Mouse (Mus musculus): Measurements from ENCODE around the gene Polr2i.
A peak's percentile ranks its signal among the peaks of the same experiment; 100 is the strongest.
"Not testable (repeated sequence)": the region's sequence is repeated elsewhere in the genome, so short reads cannot be mapped to it uniquely, and the experiment has no call there.

Polr2i gene

DNA sequence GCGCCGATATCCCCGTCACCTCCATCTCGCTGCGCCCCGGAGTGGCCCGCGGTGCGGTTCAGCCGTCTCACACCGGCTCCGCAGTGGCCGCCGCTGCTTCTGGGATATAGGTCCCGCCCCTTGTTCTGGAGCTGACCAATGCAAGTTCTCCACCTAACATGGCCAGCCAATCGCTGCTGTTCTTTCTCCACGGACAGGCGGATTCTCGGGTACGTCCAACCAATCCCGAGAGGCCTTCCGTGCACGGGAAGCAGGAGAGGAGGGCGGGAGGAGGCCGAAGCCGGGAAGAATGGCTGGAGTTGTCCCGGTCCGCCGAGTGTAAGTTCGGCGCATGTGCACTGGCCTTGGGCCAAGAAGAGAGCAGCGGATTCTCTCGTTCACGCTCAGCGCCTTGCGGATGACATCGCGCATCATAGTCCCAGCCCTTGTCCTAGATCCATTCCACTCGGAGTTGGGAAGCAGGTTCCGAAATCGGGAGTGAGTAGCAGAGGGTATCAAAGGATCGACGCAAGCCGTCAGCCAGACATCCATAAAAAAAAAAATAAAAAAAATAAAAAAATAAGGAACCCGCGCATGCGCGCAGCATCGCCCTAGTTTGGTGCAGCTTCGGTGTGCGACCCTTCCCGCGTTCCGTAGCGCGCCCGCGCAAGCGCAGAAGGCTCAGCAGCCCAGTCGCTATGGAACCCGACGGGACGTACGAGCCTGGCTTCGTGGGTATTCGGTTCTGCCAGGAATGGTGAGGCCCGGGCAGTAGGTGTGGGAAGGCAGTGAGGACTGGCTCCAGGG, at the start of gene Polr2i, which contains the start of gene Tbcb:
Polr2i (plus strand) TSS at position 280 of the 786 bp plus-strand sequence.
Tbcb (minus strand) TSS at position 604 of the 786 bp plus-strand sequence.
- DNase-seq (ENCODE audit: inconsistent ontology term): peak; percentile 99

- DNase-seq (ENCODE audit: inconsistent ontology term): not testable (repeated sequence)
Observed at GRCm38 (mm10) chr7:30183189-30183588, 48.6 kb upstream of the Polr2i start.

DNA sequence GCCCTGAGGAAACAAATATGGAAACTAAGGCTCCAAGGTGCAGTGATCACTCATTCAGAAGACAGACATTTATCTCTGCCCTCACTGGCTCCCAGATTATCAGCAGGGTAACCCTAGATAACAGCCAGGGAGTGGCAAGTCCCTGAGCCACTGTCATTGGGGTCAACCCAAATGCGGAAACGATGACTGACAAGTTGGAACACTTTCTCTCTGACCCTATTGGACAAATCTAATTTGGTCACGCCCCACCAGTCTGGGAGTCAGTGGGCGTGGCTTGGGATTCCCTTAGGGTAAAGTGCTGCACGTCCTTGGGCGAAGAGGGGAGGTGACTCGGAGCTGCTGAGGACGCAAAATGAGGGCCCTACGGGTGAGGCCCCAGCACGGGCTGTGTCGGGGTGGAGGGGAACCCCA, 47.9 kb upstream of the Polr2i start, which contains the start of gene Cox7a1:
Cox7a1 (plus strand) TSS at position 266 of the 411 bp plus-strand sequence.
- DNase-seq (ENCODE audit: inconsistent ontology term): peak; percentile 94

DNA sequence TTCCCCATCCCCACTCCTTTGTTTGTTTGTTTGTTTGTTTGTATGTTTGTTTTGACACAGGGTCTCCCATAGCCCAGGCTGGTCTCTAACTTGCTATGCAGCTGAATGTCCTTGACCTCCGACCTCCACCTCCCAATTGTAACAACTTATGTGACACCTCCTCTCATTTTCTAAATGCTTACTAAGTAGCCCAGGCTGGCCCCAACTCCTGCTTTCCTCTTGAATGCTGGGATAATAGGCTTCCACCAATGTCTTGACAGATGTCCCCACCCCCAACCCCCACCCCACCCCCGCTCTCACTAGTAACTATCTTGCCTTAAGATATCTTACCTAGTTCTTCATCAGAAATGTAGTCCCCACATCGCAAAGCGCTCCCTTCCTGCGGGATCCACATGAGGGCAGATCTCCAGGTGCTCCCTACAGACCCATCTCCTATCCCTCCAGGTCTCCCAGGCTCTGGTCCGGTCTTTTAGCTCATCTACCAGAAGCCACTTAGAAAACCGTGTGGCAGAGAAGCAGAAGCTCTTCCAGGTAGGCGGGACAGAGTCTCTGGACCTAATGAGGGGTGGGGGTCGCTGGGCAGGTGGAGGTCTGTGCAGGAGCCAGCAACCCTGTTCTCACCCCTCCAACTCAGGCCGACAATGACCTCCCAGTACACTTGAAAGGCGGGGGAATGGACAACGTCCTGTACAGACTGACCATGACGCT, 47.0 kb upstream of the Polr2i start:
- no peak for DNase-seq (ENCODE audit: inconsistent ontology term)

GRCm38 (mm10) chr7:30188344-30189115, 43.2 kb upstream of the Polr2i start:
- DNase-seq (ENCODE audit: inconsistent ontology term): no peak

DNA sequence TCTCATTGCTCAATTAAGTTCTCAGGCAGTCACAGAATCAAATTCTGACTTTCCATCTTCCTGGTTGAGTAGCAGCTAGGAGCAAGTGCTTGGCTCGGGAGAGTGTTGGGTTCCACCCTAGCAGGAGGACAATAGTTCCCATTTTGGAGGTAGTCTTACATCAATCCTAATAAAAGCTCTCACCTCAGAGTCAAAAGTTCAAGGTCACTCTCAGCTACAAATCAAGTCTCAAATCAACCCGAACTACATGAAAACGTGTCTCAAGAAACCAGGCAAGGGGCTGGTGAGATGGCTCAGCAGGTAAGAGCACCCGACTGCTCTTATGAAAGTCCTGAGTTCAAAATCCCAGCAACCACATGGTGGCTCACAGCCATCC, 42.6 kb upstream of the Polr2i start:
- DNase-seq (ENCODE audit: inconsistent ontology term): no peak

DNA sequence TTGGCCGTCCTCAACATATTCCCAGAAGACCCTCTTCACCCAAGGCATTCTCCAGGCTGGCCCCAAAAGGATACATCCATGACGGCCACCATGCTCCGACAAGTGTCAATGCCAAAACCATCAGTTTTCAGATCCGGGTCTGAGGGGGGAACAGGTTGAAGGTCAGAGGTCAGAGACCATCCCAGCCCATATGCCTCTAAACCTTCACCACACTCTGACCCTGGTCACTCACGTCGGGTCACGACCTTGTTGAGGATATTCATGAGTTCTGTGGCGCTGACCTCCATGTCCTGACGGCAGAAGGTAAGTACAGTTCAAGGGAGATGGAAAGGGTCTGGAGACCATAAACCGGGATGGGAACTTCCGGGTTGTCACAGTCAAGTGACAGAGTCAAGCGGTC, 39.7 kb upstream of the Polr2i start:
- DNase-seq (ENCODE audit: inconsistent ontology term): no peak

DNA sequence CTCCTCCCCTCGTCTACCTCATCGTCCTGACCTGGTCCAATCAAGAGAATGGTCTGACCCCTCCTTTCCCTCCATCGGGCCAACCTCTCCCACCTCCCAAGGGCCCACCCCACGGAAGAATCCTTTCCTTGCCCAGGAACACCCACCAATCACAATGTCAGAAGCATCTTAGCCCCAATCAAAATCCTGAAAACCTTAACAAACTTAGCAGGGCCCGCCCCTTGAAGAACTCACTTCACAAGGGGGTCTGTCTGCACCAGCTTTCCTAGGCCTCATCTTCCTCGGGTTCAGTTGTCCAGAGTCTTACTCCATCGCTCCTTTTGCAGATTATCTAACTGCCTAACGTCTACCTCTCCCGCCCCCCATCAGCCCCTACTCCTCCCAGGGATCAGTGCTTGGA, 38.7 kb upstream of the Polr2i start:
- DNase-seq (ENCODE audit: inconsistent ontology term): peak; percentile 35

DNA sequence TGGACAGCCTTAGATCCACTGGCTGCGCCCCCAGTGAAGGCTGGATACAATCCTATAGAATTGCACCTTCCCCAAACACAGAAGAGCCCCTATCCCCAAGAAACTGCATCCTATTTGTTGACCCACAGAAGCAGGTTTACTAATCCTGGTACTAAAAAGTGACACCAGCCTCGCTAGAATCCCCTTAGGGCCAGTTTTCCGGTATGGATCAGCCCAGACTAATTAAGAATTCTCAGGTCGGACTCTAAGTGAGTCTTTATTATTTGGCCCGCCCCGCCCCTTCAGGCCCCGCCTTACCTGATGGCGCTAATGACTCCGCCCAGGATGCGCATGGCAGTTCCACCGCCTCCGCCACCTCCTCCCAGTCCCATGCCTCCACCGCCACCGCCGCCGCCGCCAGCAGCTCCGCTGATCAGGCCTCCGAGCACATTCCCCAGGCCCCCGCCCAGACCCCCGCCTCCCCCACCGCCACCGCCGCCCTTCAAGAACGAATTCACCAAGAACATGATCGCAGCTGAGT, 38.1 kb upstream of the Polr2i start:
- peak; percentile 87 for DNase-seq (ENCODE audit: inconsistent ontology term)

- DNase-seq (ENCODE audit: inconsistent ontology term): no peak
Observed at GRCm38 (mm10) chr7:30194101-30194831, 37.5 kb upstream of the Polr2i start.

GRCm38 (mm10) chr7:30194884-30195283, 36.9 kb upstream of the Polr2i start:
- DNase-seq (ENCODE audit: inconsistent ontology term): peak; percentile 96

DNA sequence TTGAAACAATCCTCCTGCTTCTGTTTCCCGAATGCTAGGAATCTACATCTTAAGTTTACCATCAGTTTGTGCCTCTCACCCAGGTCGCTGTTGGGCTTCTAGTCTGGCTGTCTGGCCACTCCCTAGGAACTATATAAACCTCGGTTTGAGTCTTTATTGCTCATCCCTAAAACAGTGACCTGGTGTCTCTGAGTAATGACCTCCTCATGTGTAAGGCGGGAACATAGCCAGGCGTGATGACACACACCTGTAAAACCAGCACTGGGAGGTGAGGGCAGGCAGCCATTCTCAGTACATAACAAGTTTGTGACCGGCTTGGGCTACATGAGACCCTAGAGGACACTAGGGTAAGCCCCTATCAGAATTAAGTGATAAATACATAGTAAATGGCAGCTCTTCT, 36.3 kb upstream of the Polr2i start:
- DNase-seq (ENCODE audit: inconsistent ontology term): no peak

- peak; percentile 72 for DNase-seq (ENCODE audit: inconsistent ontology term)
Observed at GRCm38 (mm10) chr7:30196171-30196570, 35.6 kb upstream of the Polr2i start.

GRCm38 (mm10) chr7:30197592-30198129, 34.1 kb upstream of the Polr2i start:
- DNase-seq (ENCODE audit: inconsistent ontology term): no peak

DNA sequence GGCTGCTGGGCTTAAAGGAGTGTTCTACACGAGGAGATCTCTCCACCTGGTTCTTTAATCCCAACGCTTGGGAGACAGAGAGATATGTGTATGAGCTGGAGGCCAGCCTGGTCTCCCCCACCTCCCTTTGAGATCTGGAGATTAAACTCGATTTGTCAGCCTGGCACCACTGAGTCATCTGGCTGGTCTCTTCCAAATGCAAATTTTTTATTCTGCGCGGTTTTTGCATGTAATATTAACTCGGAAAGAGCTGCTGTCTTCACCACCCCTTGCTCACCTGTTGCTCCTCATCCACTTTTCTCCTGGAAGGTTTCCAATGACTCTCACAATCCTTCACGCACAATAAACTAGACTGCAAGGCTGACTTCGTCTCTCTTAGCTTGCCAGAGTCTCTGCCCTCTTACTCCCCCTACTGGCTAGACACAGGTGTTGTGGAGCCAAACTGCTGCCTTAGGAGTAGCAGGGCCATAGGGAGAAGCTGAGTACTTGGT, 33.2 kb upstream of the Polr2i start, which contains the start of gene Capns1:
Capns1 (minus strand) TSS at position 331 of the 491 bp plus-strand sequence.
- DNase-seq (ENCODE audit: inconsistent ontology term): peak; percentile 87

- DNase-seq (ENCODE audit: inconsistent ontology term): no peak
Observed at GRCm38 (mm10) chr7:30199498-30200139, 32.1 kb upstream of the Polr2i start.

GRCm38 (mm10) chr7:30200200-30200599, 31.5 kb upstream of the Polr2i start:
- no peak for DNase-seq (ENCODE audit: inconsistent ontology term)

GRCm38 (mm10) chr7:30200661-30201060, 31.1 kb upstream of the Polr2i start:
- not testable (repeated sequence) for DNase-seq (ENCODE audit: inconsistent ontology term)

DNA sequence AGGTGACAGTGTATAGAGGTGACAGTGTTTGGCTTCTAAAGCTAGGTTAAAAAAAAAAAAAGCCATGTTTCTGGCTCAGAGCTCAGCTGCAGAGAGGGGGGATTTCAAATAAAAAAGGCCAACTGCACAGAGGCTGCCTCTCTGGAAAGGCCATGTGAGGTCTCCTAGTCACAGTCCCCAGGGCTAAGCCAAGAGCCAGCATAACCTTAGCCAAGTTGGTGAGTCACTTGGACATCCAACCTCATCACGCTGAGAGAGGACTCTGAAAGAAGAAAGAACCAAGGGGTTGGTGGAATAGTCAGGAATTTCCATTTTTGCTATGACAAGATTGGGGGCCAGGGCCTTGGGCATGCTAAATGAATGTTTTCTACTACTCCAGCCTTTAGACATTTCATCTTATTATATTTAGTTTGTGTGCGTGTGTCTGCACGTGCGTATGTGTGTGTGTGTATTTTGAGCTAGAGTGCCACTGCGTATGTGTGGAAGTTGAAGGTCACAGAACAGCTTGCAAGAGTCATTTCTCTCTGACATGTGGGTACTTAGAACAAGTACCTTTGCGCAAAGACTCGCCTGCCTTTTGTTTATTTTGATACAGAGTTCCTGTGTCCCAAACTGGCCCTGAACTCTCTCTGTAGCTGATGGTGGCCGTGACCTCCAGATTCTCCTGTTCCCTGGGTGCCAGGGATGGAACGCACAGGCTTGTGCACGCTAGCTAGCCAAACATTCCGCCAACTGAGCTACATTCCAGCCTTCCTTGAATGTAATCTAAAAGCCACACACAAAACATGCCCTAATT, 28.7 kb upstream of the Polr2i start:
- peak; percentile 91 for DNase-seq (ENCODE audit: inconsistent ontology term)

Measured in Muller cell, postnatal 12 days (primary cell).